Mouse (Mus musculus): ENCODE measurements around the gene Pphln1.
"Not testable (repeated sequence)": the region's sequence is repeated elsewhere in the genome, so short reads cannot be mapped to it uniquely, and the experiment has no call there.

Gene Pphln1

GRCm38 (mm10) chr15:93397826-93398698, at the start of gene Pphln1, which contains the start of gene Zcrb1:
Gene Pphln1, plus strand, starts transcription at chr15:93398350.
Gene Zcrb1, minus strand, starts transcription at chr15:93398334.
- peak; percentile 17 for DNase-seq (ENCODE audit: low spot score)

- DNase-seq (ENCODE audit: low spot score) = no peak
Measured at GRCm38 (mm10) chr15:93358346-93359095, 39.6 kb upstream of the Pphln1 start.

- DNase-seq (ENCODE audit: low spot score) = no peak
Measured at GRCm38 (mm10) chr15:93365561-93365960, 32.6 kb upstream of the Pphln1 start.

GRCm38 (mm10) chr15:93368558-93368957, 29.6 kb upstream of the Pphln1 start:
- DNase-seq (ENCODE audit: low spot score) = no peak

- DNase-seq (ENCODE audit: low spot score) = no peak
Measured at GRCm38 (mm10) chr15:93371838-93372237, 26.3 kb upstream of the Pphln1 start.

GRCm38 (mm10) chr15:93372525-93373119, 25.5 kb upstream of the Pphln1 start:
- not testable (repeated sequence) for DNase-seq (ENCODE audit: low spot score)

GRCm38 (mm10) chr15:93375696-93376095, 22.5 kb upstream of the Pphln1 start:
- no peak for DNase-seq (ENCODE audit: low spot score)

- no peak for DNase-seq (ENCODE audit: low spot score)
Measured at GRCm38 (mm10) chr15:93379177-93379576, 19.0 kb upstream of the Pphln1 start.

GRCm38 (mm10) chr15:93381337-93381736, 16.8 kb upstream of the Pphln1 start:
- DNase-seq (ENCODE audit: low spot score) = no peak

- no peak for DNase-seq (ENCODE audit: low spot score)
Measured at GRCm38 (mm10) chr15:93397269-93397668, 881 bp upstream of the Pphln1 start.

GRCm38 (mm10) chr15:93398699-93399540, 770 bp downstream of the Pphln1 start:
- no peak for DNase-seq (ENCODE audit: low spot score)

GRCm38 (mm10) chr15:93401446-93401845, 3.3 kb downstream of the Pphln1 start:
- DNase-seq (ENCODE audit: low spot score) = no peak

GRCm38 (mm10) chr15:93402730-93403129, 4.6 kb downstream of the Pphln1 start:
- DNase-seq (ENCODE audit: low spot score) = no peak

- no peak for DNase-seq (ENCODE audit: low spot score)
Measured at GRCm38 (mm10) chr15:93404849-93405248, 6.7 kb downstream of the Pphln1 start.

GRCm38 (mm10) chr15:93405446-93405986, 7.4 kb downstream of the Pphln1 start:
- DNase-seq (ENCODE audit: low spot score) = no peak

- no peak for DNase-seq (ENCODE audit: low spot score)
Measured at GRCm38 (mm10) chr15:93406492-93406891, 8.3 kb downstream of the Pphln1 start.

- DNase-seq (ENCODE audit: low spot score) = no peak
Measured at GRCm38 (mm10) chr15:93412445-93412844, 14.3 kb downstream of the Pphln1 start.

GRCm38 (mm10) chr15:93414456-93414855, 16.3 kb downstream of the Pphln1 start:
- no peak for DNase-seq (ENCODE audit: low spot score)

- DNase-seq (ENCODE audit: low spot score) = no peak
Measured at GRCm38 (mm10) chr15:93416300-93416699, 18.1 kb downstream of the Pphln1 start.

- DNase-seq (ENCODE audit: low spot score) = no peak
Measured at GRCm38 (mm10) chr15:93420596-93420995, 22.4 kb downstream of the Pphln1 start.

GRCm38 (mm10) chr15:93422537-93422936, 24.4 kb downstream of the Pphln1 start:
- no peak for DNase-seq (ENCODE audit: low spot score)
